Mouse (Mus musculus) macrophage (primary cell): Measurements from ENCODE around the gene Shisal2b. TPM values are rescaled to one million over a fixed set of nuclear protein-coding genes. Genes with fewer than 3 reads are reported as not detected.

ENCODE experiments used
- H3K27ac ChIP-seq: fragments of 350-480 bp; formaldehyde crosslinking; 2 replicates; pipeline ENCODE4 v1.9.0; 2021
- H3K36me3 ChIP-seq: fragments of 350-480 bp; formaldehyde crosslinking; 2 replicates; pipeline ENCODE4 v1.9.0; 2021; ENCODE audit errors: inconsistent target
- H3K4me3 ChIP-seq: fragments of 350-480 bp; formaldehyde crosslinking; 2 replicates; pipeline ENCODE4 v1.9.0; 2021; ENCODE audit errors: inconsistent target
- H3K79me2 ChIP-seq: fragments of 350-480 bp; formaldehyde crosslinking; 2 replicates; pipeline ENCODE4 v1.9.0; 2021; ENCODE audit errors: inconsistent target
- WGBS: methylation state at CpG from one replicate; pipeline ENCODE4 v1.1.7; 2026; ENCODE audit warnings: inconsistent platforms; ENCODE audit not compliant: missing documents; 5-methylcytosine and 5-hydroxymethylcytosine counted together
- polyA plus RNA-seq: library from polyadenylated mRNA; stranded (reverse); fragments of 250-400 nt; gene quantifications from 3 replicates; pipeline ENCODE4 v1.2.4, GENCODE M21; 2018; ENCODE audit warnings: inconsistent platforms

Shisal2b gene
- polyA plus RNA-seq, 1 experiment from 2014 or later, result not detected

GRCm38 (mm10) chr13:104837628-104838027 is 26.1 kb downstream of the Shisal2b start:
- WGBS, result 96% methylated on average over 6 of the region's 7 CpGs
- no peaks in the 10 kb centered on the region for H3K79me2 ChIP-seq
- peaks cover 41% of the 10 kb centered on the region for H3K36me3 ChIP-seq
- H3K4me3 ChIP-seq, result no peak overlapping the region
- H3K27ac ChIP-seq, result no peak overlapping the region

GRCm38 (mm10) chr13:104832811-104833210 is 30.9 kb downstream of the Shisal2b start:
- H3K27ac ChIP-seq, result no peak overlapping the region
- H3K36me3 ChIP-seq, result peaks cover 61% of the 10 kb centered on the region
- 90% methylated on average over 13 of the region's 13 CpGs for whole genome bisulfite sequencing
- H3K4me3 ChIP-seq, result no peak overlapping the region
- no peaks in the 10 kb centered on the region for H3K79me2 ChIP-seq

GRCm38 (mm10) chr13:104825470-104825869 is 38.2 kb downstream of the Shisal2b start:
- H3K4me3 ChIP-seq, result no peak overlapping the region
- H3K79me2 ChIP-seq, result peaks cover 23% of the 10 kb centered on the region; the same call in 1 of the 2 replicates
- 92% methylated on average over 1 of the region's 2 CpGs for WGBS
- peaks cover 31% of the 10 kb centered on the region for H3K36me3 ChIP-seq
- no peak overlapping the region for H3K27ac ChIP-seq

- WGBS, result 86% methylated on average over 8 of the region's 8 CpGs
- no peak overlapping the region for H3K4me3 ChIP-seq
- no peak overlapping the region for H3K27ac ChIP-seq
- H3K36me3 ChIP-seq, result peaks cover 7% of the 10 kb centered on the region; the same call in 1 of the 2 replicates
- H3K79me2 ChIP-seq, result peaks cover 53% of the 10 kb centered on the region
Observed at GRCm38 (mm10) chr13:104822411-104822838, 41.3 kb downstream of the Shisal2b start.

GRCm38 (mm10) chr13:104821908-104822307 is 41.8 kb downstream of the Shisal2b start:
- H3K79me2 ChIP-seq, result peaks cover 57% of the 10 kb centered on the region
- 100% methylated on average over 1 of the region's 1 CpGs for WGBS
- peaks cover 2% of the 10 kb centered on the region; the same call in 1 of the 2 replicates for H3K36me3 ChIP-seq

GRCm38 (mm10) chr13:104821192-104821591 is 42.5 kb downstream of the Shisal2b start:
- Histone ChIP-seq H3K27ac (no peak overlapping the region), H3K4me3 (no peak overlapping the region), H3K79me2 (peaks cover 60% of the 10 kb centered on the region), H3K36me3 (no peaks in the 10 kb centered on the region)

More at GRCm38 (mm10) chr13:104821908-104822307, 41.8 kb downstream of the Shisal2b start:
- no peak overlapping the region for H3K27ac ChIP-seq
- no peak overlapping the region for H3K4me3 ChIP-seq

- peaks cover 79% of the 10 kb centered on the region for H3K79me2 ChIP-seq
- 28% methylated on average over 12 of the region's 12 CpGs for whole genome bisulfite sequencing
- H3K4me3 ChIP-seq, result peak overlapping the region; percentile 94
Observed at GRCm38 (mm10) chr13:104817696-104818095, 46.0 kb downstream of the Shisal2b start.

GRCm38 (mm10) chr13:104816635-104817571 is 46.8 kb downstream of the Shisal2b start, which contains the start of gene Cwc27:
Gene Cwc27, minus strand, starts transcription at chr13:104817142.
- Histone ChIP-seq H3K27ac (peak within 1 kb of the TSS; percentile 97), H3K79me2 (peaks cover 77% of the 10 kb centered on the region), H3K36me3 (no peaks in the 10 kb centered on the region), H3K4me3 (peak within 1 kb of the TSS; percentile 94)
- WGBS, result under 1% methylated on average over 45 of the region's 50 CpGs

More at GRCm38 (mm10) chr13:104817696-104818095, 46.0 kb downstream of the Shisal2b start:
- H3K36me3 ChIP-seq, result no peaks in the 10 kb centered on the region
- H3K27ac ChIP-seq, result peak overlapping the region; percentile 97

GRCm38 (mm10) chr13:104816270-104816634 is 47.4 kb downstream of the Shisal2b start:
- peak overlapping the region; percentile 94 for H3K4me3 ChIP-seq
- no peaks in the 10 kb centered on the region for H3K36me3 ChIP-seq
- H3K27ac ChIP-seq, result peak overlapping the region; percentile 97
- WGBS, result 7% methylated on average over 8 of the region's 8 CpGs
- H3K79me2 ChIP-seq, result peaks cover 71% of the 10 kb centered on the region

- H3K36me3 ChIP-seq, result peaks cover 33% of the 10 kb centered on the region; the same call in 1 of the 2 replicates
- 47% methylated on average over 3 of the region's 3 CpGs for WGBS
- H3K79me2 ChIP-seq, result no peaks in the 10 kb centered on the region
- no peak overlapping the region for H3K4me3 ChIP-seq
- no peak overlapping the region for H3K27ac ChIP-seq
Observed at GRCm38 (mm10) chr13:104805681-104806080, 58.0 kb downstream of the Shisal2b start.

- H3K36me3 ChIP-seq, result peaks cover 30% of the 10 kb centered on the region; the same call in 1 of the 2 replicates
- H3K4me3 ChIP-seq, result no peak overlapping the region
- WGBS, result 91% methylated on average over 7 of the region's 7 CpGs
- no peak overlapping the region for H3K27ac ChIP-seq
- H3K79me2 ChIP-seq, result no peaks in the 10 kb centered on the region
Observed at GRCm38 (mm10) chr13:104799566-104800182, 64.0 kb downstream of the Shisal2b start.

GRCm38 (mm10) chr13:104799067-104799466 is 64.6 kb downstream of the Shisal2b start:
- WGBS, result 93% methylated on average over 8 of the region's 8 CpGs
- H3K79me2 ChIP-seq, result no peaks in the 10 kb centered on the region
- H3K36me3 ChIP-seq, result peaks cover 24% of the 10 kb centered on the region; the same call in 1 of the 2 replicates
- H3K4me3 ChIP-seq, result no peak overlapping the region
- no peak overlapping the region for H3K27ac ChIP-seq
